Mouse (Mus musculus) layer of hippocampus, adult 9-11 months (tissue): ENCODE measurements around the gene Gdf1.
A peak's percentile ranks its signal among the peaks of the same experiment; 100 is the strongest.

Experiments
- DNase-seq: peaks from one replicate; pipeline ENCODE4 v3.0.0; 2022

The Gdf1 gene

DNA sequence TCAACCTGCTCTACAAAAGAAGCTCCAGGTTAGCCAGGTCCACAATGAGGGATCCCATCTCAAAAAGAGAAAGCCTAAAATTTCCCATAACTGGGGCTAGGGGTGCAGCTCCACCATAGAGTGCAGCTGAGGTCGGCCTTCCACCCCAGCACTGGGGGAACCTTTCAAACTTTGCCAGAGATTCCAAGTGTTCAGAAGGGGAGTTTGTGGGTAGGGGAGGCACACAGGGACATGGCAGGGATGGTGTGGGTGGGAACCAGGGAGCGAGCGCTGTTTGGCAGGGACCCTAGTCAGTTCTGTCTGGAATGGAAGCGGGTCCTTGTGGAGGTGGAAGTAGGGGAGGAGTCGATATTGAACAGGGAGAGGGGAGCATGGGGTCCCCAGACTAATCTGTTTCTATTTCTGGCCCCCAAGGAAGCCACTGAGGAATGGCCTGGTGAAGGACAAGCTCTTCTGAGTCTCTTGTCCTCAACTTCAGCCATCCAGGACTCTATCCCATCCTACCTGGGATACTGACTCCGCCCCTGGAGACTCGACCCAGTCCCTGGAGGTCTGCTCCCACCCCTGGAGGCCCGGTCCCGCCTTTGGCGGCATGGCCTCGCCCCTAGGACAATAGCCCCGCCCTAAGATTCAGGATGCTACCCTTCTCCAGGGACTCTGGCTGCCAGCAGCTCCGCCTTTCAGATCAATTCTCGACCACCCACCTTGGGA, at the start of gene Gdf1:
Gene Gdf1 (plus strand): TSS at position 694 of the 711 bp plus-strand sequence.
- no peak for DNase-seq

DNA sequence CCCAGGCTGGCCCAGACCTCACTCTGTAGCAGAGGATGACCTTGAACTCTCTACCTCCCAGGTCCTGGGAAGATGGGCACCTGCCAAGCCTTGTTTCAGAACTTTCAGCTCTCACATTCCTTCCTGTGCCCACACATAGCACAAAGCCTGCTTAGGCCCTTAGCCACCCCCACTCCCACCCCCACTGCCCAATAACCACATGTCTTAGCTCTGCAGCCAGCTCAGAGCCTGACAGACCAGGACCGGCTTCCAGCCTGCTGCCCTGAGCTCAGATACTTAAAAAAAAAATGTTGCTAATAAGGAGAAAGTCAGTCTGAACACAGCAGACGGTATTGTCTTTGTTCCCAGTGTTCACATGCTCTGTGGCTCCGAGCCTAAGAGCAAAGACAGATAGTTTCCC, 48.6 kb upstream of the Gdf1 start:
- peak; percentile 54 for DNase-seq

DNA sequence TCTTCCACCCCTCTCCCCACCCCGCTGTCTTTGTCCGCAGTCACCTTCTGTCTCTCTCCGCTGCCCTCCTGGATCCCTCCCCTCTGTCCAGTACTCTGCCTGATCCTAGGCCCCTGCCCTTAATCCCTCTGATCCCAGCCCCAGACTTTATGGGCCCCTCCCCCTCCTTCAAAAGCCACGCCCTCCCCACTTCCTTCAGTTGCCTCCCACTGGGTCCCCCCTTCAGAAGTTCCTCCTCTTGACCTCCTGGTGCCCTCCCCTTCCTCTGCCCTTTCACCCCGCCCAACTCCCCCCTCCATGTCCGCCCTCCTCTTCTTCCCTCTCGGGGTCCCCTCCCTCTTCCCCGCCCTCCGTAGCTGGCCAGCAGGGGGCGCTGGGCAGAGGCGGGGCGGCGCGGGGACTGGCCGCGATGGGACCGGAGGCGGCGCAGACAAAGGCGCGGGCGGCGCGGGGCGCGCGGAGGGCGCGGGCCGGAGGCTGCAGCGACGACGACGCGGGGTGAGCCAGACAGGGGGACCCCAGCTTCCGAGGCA, 46.9 kb upstream of the Gdf1 start, which contains the start of gene Homer3:
Gene Homer3 (plus strand): TSS at position 225 of the 533 bp plus-strand sequence.
- peak; percentile 90 for DNase-seq

DNA sequence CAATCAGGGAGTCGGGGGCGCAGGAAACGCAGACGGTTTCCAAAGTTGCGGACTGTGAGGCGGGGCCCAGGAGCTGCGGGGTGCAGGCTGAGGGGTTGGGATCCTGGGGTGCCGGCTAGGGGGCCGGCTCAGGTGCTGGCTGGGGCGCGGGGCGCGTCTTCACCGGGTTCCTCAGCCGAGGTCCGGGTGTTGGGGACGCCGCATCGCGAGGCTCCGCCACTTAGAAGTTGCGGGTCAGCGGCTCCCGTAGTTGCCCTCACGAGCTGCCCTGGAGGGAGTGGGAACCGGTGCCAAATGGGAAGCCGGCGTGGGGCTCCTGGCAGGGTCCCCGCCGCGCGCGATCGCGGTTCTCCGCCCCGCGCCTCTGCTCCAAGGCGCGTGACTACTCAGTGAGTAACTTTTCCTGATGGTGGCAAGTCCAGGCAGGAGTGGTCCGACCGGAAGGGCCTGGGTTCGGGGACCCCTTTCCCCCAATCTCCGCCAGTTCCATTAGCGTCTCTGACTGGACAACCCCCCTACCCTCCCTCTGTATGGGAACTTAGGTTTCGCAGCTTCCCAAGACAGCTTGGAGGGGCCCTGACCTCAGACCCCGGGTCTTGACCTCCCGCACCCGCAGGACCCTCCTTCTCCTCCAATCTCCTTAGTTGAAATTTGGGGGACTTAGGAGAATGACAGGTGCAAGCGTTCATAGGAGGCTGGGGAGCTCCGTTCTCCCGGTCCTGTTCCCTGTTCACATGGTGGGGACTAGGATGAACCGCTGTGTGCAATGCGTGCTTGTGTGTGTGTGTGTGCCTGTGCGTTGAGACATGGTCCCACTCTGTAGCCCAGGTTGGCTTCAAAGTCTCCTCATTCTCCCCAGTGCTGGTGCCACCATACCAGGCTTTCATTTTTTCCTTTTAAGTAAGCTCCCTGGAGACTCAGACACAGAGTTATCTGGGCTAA, 46.2 kb upstream of the Gdf1 start:
- DNase-seq: no peak

DNA sequence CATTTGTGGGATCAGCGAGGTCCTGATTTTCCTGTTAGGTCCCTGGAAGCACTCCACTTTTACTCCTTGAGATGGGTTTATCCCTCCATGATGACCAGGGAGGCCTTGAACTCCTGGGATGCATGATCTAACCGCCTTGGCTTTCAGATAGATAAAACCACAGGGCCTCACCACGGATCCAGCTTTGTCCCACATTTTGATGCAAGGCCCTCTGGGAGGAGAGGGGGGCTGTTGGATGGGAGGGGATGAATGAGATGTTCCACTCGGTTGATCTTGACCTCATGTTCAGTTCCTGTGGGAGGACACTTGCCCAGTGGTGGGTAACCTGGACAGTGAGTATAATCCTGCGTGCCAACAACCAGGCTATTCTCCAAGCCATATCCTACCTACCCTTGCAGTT, 45.2 kb upstream of the Gdf1 start:
- DNase-seq: no peak

DNA sequence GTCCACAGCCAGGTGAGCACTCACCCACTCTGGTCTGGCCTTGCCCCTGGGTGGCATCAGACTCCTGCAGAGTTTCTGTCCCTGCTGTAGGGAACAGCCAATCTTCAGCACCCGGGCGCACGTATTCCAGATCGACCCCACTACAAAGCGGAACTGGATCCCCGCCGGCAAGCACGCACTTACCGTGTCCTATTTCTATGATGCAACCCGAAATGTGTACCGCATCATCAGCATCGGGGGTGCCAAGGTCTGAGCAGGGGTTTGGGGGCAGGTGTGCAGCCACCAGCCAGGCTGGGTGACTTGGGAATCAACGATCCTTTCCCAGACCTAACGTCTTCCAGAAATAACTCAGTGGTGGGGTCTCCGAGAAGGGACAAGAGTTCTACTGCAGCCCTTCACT, 44.3 kb upstream of the Gdf1 start:
- DNase-seq: no peak

DNA sequence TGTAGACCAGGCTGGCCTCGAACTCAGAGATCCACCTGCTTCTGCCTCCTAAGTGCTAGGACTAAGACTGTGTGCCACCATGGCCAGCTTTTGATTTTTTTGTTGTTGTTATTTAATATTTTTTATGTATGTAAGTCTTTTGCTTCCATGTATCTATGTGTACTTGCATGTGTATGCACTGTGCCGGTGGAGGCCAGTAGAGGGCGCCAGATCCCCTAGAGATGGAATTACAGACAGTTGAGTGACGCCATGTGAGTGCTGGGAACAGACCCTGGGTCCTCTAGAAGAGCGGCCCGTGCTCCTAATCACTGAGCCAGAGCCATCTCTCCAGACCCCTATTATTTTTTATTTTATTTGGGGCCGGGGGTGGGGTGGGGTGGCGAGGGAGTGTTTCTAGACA, 42.9 kb upstream of the Gdf1 start:
- DNase-seq: no peak

DNA sequence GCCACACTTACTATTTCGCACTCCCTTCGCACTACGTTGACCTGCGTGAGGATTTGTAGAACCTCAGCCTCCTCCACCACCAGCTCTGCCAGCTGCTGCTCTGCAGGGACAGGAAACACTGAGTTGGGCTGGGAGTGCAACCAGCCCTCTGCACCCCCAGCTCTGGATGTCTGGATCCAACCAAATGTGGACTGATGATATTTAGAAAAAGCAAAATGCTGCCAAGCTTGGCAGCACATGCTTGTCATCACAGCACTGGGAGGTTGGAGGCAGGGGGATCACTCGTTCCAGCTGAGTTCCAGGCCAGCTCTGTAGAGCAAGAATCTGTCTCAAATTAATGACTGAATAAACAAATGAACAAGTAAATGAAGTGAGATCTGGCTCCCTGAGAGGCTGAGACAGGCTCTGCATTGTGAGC, 35.6 kb upstream of the Gdf1 start:
- DNase-seq: peak; percentile 80

DNA sequence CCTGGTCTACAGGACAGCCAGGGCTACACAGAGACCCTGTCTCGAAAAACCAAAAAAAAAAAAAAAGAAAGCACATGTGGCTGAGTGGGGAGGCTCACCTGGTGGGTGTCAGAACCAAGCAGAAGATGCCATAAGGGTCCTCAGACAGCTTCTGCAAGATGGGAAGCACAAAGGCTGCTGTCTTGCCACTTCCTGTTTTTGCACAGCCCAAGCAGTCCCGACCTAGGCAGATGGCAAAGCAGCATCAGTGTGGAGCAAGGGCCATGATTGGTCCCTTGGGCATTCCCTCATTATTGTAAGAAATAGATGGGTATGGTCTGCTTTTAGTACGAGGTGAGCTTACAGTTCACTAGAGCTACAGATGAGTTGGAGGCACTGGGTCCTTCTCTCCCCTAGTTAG, 28.7 kb upstream of the Gdf1 start:
- DNase-seq: no peak

DNA sequence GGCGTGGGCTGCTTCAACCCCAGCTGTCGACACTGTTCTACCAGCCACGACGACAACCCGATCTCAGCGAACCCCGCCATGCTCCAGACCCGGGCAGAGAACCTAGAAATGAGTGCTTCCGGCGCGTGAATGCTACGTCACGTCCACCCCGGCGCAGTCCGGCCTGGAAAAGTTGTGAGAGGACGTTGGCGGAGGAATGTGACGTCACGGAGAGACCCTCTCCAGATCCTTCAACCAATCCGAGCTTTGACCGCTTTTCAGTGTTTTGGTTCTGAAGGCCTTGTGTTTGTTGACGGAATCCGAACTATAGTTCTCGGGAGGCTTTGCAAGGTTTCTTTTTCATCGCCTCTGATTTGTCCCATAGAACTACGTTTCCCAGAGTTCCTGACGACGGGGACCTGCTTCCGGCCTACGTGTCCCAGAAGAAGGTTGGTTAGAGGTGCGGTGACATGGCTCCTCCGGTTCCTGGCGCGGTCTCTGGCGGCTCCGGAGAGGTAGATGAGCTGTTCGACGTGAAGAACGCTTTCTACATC, 27.2 kb upstream of the Gdf1 start, which contains the start of the genes Ddx49 and Cope:
Gene Ddx49 (minus strand): TSS at position 132 of the 533 bp plus-strand sequence.
Gene Cope (plus strand): TSS at position 161 of the 533 bp plus-strand sequence.
- DNase-seq: peak; percentile 94

DNA sequence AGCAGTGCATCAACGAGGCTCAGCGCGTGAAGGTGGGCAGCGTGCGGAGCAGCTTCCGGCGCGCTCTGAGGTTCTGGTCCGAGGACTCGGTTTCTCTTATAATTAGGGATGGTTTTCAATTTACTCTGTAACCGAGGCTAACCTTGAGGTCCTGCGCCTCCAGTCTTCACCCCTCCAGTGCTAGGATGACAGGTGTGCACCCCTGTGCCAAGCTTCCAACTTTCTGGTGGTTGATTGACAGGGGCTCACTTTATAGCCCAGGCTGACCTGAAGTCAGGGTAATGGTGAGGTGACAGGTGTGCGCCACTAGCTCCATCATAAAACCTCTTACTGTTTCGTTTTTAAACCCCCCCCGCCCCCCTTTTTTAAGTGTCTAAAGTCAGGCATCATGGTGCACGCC, 26.7 kb upstream of the Gdf1 start:
- DNase-seq: no peak

DNA sequence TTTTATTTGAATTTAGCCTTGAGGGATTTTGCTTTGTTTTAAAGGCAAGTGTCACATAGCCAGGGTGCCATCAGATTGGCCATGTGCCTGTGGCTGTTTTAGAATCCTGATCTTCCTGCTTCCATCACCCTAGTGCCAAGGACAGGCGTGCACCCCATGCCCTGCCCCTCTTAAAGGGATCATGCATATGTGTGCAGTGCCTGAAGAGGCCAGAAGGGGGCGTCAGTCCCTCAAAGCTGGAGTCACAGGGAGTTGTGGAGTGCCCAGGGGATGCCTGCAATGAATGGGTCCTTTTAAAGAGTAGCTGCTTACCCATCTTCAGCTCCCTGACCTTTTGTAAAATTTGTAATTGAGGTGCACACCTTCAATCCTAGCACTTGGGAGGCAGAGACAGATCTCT, 20.3 kb upstream of the Gdf1 start:
- no peak for DNase-seq

DNA sequence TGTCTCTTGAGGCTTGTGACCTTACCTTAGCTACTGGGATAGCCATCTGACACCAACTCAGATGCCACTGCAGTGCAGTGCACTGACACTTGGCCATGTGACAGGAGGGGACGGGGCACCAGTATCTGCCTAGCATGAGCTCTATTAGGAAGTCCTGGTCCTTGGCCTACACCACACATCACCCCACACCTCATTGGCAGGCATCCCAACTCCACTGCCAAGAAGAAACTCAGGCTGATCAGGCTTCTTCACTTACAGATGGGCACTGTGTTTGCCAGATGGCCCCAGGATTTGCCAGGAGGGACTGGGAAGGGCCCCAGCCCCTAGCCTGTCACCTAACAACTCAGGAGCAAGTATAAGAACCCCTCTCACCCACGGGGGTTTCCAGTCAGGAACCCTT, 16.2 kb upstream of the Gdf1 start:
- DNase-seq: no peak

DNA sequence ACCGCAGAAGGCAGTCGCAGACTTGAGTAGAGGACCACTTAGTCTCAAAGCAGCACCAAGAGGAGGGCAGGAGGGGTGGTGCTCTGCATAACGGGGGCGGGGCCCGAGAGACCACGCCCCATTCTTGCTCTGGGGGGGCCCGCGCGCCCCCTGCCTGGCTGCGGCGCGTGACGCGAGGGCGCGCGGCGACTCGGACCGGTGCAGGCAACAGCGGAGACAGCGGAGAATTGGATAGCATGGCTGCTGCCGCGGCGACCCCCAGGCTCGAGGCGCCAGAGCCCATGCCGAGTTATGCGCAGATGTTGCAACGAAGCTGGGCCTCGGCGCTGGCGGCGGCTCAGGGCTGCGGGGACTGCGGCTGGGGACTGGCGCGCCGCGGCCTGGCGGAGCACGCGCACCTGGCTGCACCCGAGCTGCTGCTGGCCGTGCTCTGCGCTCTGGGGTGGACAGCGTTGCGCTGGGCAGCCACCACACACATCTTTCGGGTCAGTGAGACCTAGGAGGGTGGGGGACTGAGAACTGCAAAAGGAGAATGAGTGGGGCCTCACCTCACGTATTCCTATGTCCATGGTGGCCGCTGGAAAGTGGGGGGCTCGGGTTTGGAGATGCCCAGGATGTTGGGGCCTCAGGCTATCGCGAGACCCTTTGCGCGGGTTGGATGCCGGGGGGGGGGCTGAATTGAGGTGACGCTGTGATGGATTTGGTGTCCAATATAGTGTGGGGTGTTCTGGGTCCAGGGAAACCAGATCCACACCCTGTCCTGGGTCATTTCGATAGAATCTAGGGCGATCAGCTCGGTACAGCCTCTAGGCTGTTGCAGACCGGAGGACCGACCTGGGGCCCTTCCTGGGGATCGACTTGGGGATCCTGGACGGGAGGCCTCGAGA, 13.8 kb upstream of the Gdf1 start, which contains the start of gene Cers1:
Gene Cers1 (plus strand): TSS at position 152 of the 887 bp plus-strand sequence.
- DNase-seq: peak; percentile 88

DNA sequence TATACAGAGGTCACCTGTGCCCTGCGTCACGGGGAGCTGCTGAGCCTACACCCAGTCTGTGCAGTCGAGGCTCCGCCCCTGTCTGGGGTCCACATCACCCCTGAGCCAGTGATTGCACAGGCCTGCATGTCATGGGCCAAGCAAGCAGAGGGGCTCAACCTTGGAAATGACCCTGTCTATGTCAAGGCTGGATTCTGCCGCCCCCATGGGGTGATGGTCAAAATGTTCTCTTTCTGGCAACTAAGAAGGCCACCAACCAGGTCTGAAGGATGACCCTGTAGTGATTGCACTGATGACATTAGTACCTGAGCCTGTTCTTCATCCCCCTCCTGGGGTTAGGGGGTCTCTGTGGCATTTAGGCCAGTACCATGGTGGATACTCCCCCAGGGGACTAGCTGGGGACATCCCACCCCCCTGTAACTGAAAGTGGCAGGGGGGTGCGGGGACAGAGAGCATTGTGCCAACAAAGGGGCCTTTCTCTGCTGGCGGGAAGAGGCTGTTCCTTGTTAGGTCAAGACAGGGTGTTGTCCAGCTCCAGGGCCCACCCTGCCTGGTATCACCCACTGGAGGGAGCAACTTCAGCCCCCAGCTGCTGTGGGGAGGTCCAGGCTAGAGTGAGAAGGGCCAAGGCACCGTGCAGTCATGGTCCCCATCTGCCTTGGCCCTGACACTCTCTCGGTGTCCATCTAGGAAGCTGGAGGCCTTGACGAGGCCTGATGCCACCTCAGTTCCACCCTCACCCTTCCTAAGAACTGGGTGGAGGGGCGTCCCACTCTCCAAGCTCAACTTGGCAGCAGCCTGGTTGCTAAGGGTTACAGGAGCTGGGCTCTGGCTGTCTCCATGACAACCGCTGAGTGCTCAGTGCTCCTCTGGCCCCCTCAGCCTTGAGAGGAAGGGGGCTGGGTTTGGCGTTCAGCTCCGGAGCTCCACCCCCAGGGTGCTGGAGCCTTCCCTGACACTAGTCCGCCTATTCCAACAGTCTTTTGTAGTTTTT, 12.8 kb upstream of the Gdf1 start:
- peak; percentile 95 for DNase-seq

DNA sequence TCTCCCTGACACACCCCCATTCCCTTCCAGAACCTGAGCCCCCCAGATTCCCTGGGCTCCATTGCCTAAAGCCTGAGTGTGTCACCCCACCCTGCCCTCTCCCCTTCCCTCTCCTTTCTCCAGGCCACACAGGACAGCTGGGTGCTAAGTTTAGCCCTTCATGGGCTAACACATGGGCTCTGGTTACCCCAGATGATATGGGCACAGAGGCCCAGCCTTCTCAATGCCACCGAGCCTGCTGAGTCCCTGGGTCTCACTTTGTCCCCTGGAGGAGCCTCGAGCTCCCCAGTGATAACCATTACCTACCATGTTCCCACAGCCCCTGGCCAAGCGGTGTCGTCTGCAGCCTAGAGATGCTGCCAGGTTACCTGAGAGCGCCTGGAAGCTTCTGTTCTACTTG, 11.7 kb upstream of the Gdf1 start:
- DNase-seq: no peak

DNA sequence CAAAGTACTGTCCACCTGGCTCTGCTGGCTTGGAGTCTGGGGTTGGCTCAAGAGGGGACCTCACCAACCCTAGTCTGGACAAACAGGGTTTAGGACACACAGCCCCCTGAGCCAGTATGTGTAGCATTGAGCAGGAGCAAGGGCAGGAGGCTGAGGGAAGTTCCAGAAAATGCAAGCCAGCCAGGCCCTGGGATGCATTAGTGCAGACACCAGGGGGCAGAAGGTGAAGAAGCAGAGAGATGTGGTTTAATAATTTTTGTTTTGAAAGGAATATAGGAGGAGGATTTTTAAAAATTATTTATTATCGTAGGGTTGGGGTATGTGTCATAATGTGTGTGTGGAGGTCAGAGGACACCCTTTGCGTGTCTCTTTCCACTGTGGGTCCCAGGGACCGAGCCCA, 5.9 kb upstream of the Gdf1 start:
- no peak for DNase-seq

DNA sequence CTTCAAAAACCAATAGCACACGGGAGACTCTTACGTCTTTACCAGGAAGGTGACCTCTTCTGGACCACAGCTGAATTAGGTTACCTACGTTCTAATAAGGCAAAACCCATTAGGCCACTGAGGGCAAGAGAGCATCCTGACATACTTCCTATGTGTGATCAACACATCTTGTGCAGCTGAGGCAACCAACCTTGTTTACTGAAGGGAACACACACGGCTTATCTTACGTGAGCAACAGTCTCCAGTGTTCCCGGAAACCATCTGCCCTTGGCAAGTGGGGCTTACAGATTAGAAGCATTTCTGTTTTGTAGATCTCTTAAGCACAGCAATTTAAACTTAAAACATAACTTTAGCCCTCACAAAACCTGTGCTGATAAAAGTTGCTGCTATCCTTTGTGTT, 2.1 kb upstream of the Gdf1 start:
- no peak for DNase-seq

DNA sequence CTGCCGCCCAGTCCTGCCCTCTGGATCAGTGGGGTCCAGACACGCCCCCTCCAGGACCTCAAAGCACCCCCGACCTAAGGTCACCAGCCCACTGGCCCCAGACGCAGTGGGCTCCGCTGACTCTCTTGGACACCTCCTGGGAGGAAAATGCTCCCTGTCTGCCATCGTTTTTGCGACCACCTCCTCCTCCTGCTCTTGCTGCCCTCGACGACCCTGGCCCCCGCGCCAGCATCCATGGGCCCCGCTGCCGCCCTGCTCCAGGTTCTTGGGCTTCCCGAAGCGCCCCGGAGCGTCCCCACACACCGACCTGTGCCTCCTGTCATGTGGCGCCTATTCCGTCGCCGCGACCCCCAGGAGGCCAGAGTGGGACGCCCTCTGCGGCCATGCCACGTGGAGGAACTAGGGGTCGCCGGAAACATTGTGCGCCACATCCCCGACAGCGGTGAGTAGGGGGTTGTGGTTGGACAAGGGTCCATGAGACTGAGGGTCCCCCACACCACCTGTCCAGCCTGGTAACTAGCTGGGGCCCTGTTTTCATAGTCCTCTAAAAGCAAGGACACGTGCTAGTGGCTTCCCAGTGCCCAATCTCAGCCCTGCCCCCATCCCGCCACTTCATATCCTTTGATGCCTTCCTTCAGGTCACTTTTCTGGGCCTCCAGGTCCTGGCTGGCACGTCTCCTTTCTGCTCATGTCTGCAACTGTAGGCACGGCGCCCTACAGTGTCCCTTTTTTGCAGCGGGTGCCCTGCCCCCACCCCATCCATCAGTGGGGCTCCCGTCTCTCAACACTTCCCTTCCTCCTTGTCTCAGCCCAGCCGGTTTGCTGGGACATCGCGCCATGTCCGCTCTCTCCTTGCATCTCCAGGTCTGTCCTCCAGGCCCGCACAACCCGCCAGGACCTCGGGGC, 471 bp downstream of the Gdf1 start:
- DNase-seq: no peak
